Mouse (Mus musculus) megakaryocyte, embryonic 14.5 days (primary cell): Measurements from ENCODE around the gene Nr1h4. TPM values are rescaled to one million over a fixed set of nuclear protein-coding genes. Genes with fewer than 3 reads are reported as not detected.

Experiments used
- H3K27me3 ChIP-seq: replicated peaks from 2 replicates; pipeline ENCODE3; 2012; ENCODE audit warnings: inconsistent platforms
- H3K36me3 ChIP-seq: replicated peaks from 2 replicates; pipeline ENCODE3; 2012; ENCODE audit warnings: low read length, inconsistent platforms, mixed read lengths
- H3K4me1 ChIP-seq: 2 replicates; pipeline ENCODE4 v1.6.1; 2012; ENCODE audit warnings: inconsistent platforms
- H3K4me3 ChIP-seq: replicated peaks from 2 replicates; pipeline ENCODE3; 2012; ENCODE audit warnings: moderate library complexity, mild to moderate bottlenecking, inconsistent platforms
- H3K9me3 ChIP-seq: 2 replicates; pipeline ENCODE4 v1.6.1; 2012; ENCODE audit warnings: inconsistent platforms
- FLI1 ChIP-seq: IDR thresholded peaks from 2 replicates; pipeline ENCODE4 v1.6.1; 2012; ENCODE audit warnings: low read length, inconsistent platforms, mixed read lengths
- GATA1 ChIP-seq: IDR thresholded peaks from 3 replicates; pipeline ENCODE4 v1.6.1; 2012; ENCODE audit warnings: mixed read lengths, low read length, inconsistent platforms, borderline replicate concordance
- polyA plus RNA-seq: library from polyadenylated mRNA; stranded (reverse); fragments of >175 nt; gene quantifications from 2 replicates; pipeline ENCODE4 v1.2.3, GENCODE M21; 2012; ENCODE audit warnings: low replicate concordance; ENCODE audit not compliant: insufficient read depth

Gene Nr1h4
- polyA plus RNA-seq, 1 experiment: 0.16 TPM

DNA sequence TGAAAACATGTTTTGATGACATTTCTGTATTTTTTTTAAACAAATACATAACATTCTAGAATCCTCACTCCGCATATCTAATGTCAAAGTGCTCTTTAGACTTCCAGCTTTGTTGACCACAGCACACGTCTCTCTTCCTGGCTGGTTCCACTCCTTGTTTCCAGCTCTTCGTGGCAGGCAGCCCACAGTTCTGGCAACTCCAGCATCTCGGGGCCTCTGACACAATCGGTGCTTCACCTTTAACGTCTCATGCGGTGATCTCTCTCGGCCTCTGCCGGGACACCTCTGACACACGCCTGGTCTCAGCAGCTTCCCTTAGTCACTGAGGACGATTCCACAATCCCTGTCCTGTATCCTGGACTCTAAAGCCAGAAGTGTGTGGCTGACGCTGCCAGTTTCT, 95.4 kb downstream of the Nr1h4 start:
- no peak for TF ChIP-seq FLI1
- TF ChIP-seq GATA1: no peak
- Histone ChIP-seq H3K36me3 (peaks cover 79% of the 10 kb centered on the region), H3K4me1 (peaks cover 38% of the 10 kb centered on the region), H3K27me3 (no peaks in the 10 kb centered on the region), H3K4me3 (no peak overlapping the region), H3K9me3 (peaks cover 6% of the 10 kb centered on the region)

DNA sequence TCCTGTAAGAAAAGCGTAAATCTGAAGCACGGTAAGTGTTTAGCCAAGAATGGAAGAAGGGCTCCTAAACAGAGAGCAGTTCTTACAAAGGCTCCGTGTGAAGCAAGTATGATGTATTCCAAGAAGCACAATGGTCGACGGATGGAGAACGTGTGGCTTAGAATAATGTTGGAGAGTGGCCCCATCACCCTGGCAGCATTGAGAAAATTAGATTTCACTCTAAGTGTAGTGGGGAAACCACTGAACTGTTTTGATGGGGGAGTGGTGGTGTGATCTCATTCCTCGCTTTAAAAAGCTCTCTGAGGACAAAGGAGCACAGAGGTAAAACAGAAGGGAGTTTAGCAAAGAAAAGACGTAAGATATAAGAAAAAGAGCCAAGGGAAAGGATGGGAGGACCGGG, 95.9 kb downstream of the Nr1h4 start:
- H3K4me1 ChIP-seq: peaks cover 41% of the 10 kb centered on the region
- H3K4me3 ChIP-seq: no peak overlapping the region
- H3K36me3 ChIP-seq: peaks cover 84% of the 10 kb centered on the region
- no peaks in the 10 kb centered on the region for H3K27me3 ChIP-seq
- peaks cover 6% of the 10 kb centered on the region for H3K9me3 ChIP-seq
- TF ChIP-seq FLI1: no peak
- no peak for TF ChIP-seq GATA1

DNA sequence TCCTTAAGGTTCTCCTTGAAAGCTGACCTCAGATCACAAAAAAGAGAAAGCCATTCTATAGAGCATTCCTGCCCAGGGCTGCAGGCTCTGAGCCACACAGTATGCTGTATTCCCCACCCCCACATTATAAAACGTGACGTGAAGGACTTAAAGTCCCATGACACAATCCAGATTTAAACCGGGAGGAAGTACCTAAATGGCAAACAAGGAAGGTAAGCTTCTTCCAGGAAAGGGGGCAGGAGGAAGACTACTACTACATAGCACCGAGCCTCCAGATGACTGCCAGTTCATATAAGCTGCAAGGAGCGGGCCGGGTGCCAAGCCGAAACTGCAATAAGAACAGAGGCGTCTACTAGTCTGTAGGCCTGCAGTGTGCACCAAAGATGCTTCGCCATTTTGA, 97.5 kb downstream of the Nr1h4 start:
- TF ChIP-seq FLI1: no peak
- TF ChIP-seq GATA1: no peak
- no peaks in the 10 kb centered on the region for H3K27me3 ChIP-seq
- H3K4me1 ChIP-seq: peaks cover 37% of the 10 kb centered on the region
- no peak overlapping the region for H3K4me3 ChIP-seq
- peaks cover 92% of the 10 kb centered on the region for H3K36me3 ChIP-seq
- H3K9me3 ChIP-seq: peaks cover under 1% of the 10 kb centered on the region

DNA sequence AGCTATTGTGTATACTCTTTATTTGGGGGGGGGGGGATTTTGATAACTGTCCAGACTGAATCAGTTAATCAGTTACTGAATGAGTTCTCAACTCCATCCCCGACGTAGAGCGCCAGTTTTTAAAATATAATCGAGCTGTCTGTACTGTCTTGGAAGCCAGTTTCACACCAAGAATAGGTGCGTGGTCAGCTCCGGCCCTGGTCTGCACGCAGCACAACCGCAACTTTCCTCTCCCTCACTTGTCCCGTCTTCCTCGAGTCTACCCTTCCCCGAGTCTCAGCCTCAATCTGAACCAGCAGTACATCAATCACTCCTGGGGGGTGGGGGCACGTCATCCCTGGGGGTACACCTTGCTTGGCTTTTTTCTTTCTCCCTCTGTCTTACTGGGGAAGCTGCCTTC, 98.0 kb downstream of the Nr1h4 start:
- H3K4me1 ChIP-seq: peaks cover 34% of the 10 kb centered on the region
- H3K36me3 ChIP-seq: peaks cover 92% of the 10 kb centered on the region
- H3K4me3 ChIP-seq: no peak overlapping the region
- H3K27me3 ChIP-seq: no peaks in the 10 kb centered on the region
- TF ChIP-seq GATA1 (no peak), FLI1 (no peak)
- no peaks in the 10 kb centered on the region for H3K9me3 ChIP-seq

DNA sequence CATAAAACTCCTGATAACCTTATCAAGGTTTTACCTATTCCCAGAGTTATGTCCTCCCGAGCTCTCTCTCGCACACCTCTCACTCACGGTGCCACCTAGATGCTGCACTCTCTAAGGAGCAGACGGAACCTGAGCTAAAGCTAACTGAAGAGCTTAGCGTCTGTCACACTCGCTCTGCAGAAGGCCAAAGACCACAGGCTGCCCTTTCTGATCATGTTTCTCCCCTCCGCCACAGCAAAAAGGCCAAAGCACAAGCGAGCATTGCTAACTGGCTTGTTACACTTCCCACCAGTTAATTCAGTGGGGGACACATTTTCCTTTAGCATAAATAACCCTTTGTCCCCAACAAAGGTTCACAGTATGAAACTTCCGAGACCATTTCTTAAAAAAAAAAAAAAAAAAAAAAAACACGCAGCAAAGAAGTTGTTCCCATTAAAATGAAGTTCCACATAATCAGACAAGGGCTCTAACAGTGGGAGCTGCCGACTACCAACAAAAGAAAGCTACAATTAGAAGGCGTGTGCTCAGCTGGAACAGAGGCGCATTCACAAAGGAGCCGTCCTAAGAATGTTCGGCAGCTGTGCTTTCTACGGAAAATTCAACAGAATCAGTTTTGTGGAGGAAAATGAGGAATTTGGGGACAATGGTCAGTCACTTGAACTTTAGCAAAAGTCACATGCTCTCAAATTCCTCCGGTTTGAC, 98.7 kb downstream of the Nr1h4 start:
- H3K4me1 ChIP-seq: peaks cover 31% of the 10 kb centered on the region
- H3K4me3 ChIP-seq: no peak overlapping the region
- TF ChIP-seq FLI1 (no peak), GATA1 (no peak)
- H3K36me3 ChIP-seq: peaks cover 93% of the 10 kb centered on the region
- H3K9me3 ChIP-seq: no peaks in the 10 kb centered on the region
- no peaks in the 10 kb centered on the region for H3K27me3 ChIP-seq

DNA sequence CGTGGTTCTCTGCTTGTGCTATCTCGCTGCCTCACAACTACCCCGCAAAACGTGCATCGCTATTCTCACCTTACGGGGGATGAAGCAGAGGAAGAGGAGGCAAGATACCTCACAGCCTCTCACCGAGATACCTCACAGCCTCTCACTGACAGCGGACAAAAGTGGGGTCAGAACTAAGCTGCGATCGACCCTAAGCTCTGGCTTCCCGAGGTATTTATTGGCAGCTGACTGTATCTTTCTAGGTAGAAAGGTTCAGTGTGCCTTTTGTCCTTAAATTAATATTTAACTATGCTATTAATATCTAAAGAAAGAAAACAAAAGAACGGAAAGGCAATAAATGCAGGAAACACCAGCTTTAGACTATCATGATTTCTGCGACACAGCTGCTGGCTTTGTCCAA, 100.6 kb downstream of the Nr1h4 start:
- no peak overlapping the region for H3K4me3 ChIP-seq
- peaks cover 97% of the 10 kb centered on the region for H3K36me3 ChIP-seq

DNA sequence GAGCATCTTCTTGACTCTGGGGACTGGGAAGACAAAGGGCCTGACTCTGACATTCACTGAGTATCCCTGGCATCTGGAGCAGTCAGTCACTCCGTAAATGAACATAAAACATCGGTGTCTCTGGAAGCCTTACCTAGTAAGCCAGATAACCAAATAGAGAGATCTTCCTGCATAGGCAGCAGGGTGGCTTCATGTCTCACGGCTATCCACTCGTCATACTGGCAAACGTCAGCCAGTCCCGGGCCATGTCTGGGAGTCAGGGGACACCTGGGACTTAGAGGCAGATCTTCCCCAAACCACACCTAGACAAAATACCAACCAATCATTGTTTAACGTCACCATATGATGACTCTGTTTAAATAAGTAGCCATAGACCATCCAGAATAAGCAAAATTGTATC, 102.6 kb downstream of the Nr1h4 start:
- TF ChIP-seq GATA1 (no peak), FLI1 (no peak)
- Histone ChIP-seq H3K27me3 (no peaks in the 10 kb centered on the region), H3K9me3 (no peaks in the 10 kb centered on the region), H3K4me1 (peaks cover 22% of the 10 kb centered on the region), H3K36me3 (peaks cover 97% of the 10 kb centered on the region), H3K4me3 (no peak overlapping the region)

More for the DNA sequence above, 100.6 kb downstream of the Nr1h4 start:
- TF ChIP-seq GATA1 (no peak), FLI1 (no peak)
- Histone ChIP-seq H3K9me3 (no peaks in the 10 kb centered on the region), H3K27me3 (no peaks in the 10 kb centered on the region), H3K4me1 (peaks cover 27% of the 10 kb centered on the region)

DNA sequence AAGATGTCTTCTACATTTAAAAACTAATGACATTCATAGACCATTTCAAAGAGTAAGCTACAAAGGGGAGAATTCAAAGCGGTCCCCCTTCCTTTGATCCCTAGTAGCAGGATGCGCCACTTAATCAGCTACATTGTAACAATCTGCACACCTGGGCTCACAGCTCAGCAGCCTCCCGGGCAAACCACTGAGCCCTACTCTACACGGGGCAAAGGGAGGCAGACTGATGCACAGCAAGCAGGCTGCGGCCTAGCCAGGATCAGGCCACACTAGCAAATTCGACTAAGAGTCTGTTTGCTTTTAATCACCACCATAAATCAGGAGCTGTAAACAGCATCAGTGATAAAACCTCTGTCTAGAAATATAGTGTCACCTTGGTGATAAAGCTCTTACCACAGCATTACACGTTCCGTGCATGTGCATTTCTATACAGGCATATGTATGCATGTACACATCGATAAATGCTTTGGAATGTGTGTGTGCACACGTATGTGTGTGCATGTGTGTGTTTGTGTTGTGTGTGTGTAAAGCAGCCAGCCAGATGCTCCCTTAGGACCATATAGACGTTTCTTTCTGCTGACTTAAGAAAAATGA, 108.5 kb downstream of the Nr1h4 start:
- Histone ChIP-seq H3K4me1 (peaks cover 50% of the 10 kb centered on the region), H3K4me3 (no peak overlapping the region), H3K27me3 (no peaks in the 10 kb centered on the region), H3K9me3 (no peaks in the 10 kb centered on the region), H3K36me3 (peaks cover 95% of the 10 kb centered on the region)
- TF ChIP-seq FLI1 (no peak), GATA1 (no peak)

DNA sequence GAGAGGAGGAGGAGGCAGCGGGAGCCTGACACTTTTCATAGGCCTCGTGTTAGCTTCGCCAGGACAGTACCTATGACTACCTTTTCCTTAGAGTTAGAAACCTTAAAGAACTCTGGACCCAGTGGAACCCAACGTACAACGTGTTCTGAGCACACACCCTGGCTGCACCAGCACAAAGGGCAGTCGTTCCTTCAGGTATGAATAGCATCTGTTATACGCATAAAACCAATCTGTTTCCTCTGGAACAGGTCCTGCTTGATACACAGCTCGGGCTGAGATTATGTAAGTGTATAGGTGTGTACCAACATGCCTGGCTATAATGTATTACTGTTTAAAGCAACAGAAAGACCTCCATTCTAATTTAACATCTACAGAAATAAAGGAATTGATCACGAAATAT, 109.2 kb downstream of the Nr1h4 start:
- H3K36me3 ChIP-seq: peaks cover 93% of the 10 kb centered on the region
- no peak for TF ChIP-seq FLI1
- no peak for TF ChIP-seq GATA1
- H3K27me3 ChIP-seq: no peaks in the 10 kb centered on the region
- H3K9me3 ChIP-seq: no peaks in the 10 kb centered on the region
- H3K4me3 ChIP-seq: no peak overlapping the region
- peaks cover 47% of the 10 kb centered on the region for H3K4me1 ChIP-seq

DNA sequence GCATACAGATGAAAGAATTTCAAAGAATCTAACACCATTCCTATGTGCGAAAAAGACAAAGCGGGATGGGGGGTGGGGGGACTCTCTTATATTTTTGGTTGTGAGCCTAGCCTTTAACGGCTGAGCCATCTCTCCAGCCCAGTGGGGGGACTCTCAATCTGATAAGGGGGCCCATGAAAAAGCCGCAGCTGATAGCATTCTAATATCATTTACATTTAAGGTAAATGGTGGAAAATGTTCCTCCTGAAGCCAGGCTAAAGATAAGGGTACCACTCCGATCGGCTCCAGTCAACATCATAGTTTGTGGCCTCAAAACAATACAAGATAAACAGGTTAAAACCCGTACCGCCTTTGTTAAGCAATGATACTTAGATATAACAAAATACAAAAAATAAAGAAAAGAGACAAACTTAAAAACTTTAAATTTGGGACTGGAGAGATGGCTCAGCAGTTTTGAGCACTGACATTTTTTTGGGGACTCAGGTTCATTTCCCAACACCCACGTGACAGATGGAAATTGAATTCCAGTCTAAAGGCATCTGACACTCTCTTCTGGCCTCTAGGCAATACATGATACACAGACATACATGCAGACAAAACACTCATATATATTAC, 110.1 kb downstream of the Nr1h4 start:
- Histone ChIP-seq H3K4me3 (no peak overlapping the region), H3K27me3 (no peaks in the 10 kb centered on the region), H3K4me1 (peaks cover 41% of the 10 kb centered on the region), H3K9me3 (no peaks in the 10 kb centered on the region), H3K36me3 (peaks cover 93% of the 10 kb centered on the region)
- TF ChIP-seq FLI1 (no peak), GATA1 (no peak)
